Mouse (Mus musculus): ENCODE results near the gene Aarsd1. TPM values are rescaled to one million over a fixed set of nuclear protein-coding genes. Genes with fewer than 3 reads are reported as not detected.
A peak's percentile ranks its signal among the peaks of the same experiment; 100 is the strongest.
"Not testable (repeated sequence)": the region's sequence is repeated elsewhere in the genome, so short reads cannot be mapped to it uniquely, and the experiment has no call there.

The Aarsd1 gene
- total RNA-seq, 2 experiments from 2014 or later = 11.6 to 22.9 TPM

DNA sequence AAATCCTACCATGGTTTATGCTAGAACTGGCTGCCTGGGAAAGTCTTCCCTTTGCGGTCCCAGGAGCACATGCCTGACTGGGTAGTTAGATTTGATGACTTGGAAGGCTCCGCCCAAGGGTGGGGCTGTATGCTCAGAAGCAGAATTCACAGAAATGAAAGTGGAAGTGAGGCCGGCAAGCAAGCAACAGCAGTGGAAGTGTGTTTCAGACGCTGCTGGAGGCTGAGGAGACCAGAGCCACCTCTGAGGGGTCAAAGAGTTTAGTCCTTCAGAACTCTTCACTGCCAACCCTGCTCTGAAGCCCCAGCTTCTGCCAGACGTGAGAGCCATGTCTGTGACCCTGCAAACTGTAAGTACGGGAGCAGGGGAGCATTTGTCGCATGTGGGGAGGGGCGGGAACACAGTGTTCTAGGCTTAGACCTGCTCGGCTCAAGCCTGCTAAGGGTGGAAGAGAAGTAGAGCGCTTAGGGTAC, 30.9 kb upstream of the Aarsd1 start, which contains the start of gene Ifi35:
Gene Ifi35, plus strand, starts transcription at position 134 of the 473 bp plus-strand sequence.
- peak; percentile 97 for ATAC-seq (ENCODE audit: poor library complexity, severe bottlenecking)

DNA sequence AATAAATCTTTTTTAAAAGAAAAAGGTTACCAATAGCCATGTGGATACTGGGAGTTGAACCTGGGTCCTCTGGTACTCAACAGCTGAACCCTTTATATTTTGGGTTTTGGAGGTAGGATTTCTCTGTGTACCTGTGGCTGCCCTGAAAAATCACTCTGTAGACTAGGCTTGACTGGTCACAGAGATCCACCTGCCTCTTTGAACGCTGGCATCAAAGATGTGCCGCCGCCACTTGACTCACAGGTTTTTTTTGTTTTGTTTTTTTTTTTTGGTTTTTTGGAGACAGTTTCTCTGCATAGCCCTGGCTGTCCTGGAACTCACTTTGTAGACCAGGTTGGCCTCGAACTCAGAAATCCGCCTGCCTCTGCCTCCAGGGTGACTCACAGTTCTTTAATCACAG, 30.4 kb upstream of the Aarsd1 start:
- ATAC-seq (ENCODE audit: poor library complexity, severe bottlenecking) = no peak

DNA sequence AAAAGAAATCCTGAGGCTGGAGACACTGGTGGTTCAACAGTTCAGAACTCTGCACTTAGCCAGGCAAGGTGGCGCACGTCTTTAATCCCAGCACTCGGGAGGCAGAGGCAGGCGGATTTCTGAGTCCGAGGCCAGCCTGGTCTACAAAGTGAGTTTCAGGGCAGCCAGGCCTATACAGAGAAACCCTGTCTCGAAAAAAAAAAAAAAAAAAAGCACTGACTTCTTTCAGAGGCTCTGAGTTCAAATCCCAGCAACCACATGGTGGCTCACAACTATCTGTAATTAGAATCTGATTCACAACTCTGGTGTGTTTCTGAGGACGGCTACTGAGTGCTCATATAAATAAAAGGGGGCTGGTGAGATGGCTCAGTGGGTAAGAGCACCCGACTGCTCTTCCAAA, 29.4 kb upstream of the Aarsd1 start:
- ATAC-seq (ENCODE audit: poor library complexity, severe bottlenecking) = not testable (repeated sequence)

DNA sequence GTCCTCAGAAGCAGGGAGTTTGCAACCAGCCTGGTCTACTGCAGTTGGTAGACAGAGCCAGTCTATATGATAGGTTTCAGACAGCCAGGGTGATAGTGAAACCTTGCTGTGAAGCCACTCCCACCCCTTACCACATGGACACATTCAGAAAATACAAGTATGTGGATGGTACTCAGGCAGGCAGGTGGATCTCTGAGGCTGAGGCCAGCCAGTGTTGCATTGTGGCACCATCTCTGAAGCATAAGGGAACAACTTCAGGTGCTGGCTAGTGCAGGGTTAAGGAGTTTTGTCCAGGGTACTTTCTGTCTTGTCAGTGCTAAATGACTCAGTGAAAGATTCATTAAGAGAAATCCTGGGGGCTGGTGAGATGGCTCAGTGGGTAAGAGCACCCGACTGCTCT, 28.9 kb upstream of the Aarsd1 start:
- no peak for ATAC-seq (ENCODE audit: poor library complexity, severe bottlenecking)

DNA sequence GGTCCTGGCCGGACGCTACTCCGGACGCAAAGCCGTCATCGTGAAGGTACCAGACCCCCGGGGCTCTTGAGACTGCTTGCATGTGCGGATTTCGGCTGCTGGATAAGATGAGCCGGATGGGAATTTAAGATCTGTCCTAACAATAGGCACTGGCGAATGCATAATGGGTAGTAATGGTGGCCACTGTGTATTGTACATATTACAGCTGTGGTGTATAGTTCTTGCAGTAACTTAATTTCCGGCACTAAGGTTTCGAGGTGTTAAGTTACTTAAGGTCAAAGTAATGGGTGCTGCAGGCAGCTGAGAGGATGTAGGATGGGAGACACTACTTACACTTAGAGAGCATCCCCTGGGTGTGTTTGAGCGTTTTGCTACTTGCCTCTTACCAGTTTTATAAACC, 25.3 kb upstream of the Aarsd1 start:
- no peak for ATAC-seq (ENCODE audit: poor library complexity, severe bottlenecking)

DNA sequence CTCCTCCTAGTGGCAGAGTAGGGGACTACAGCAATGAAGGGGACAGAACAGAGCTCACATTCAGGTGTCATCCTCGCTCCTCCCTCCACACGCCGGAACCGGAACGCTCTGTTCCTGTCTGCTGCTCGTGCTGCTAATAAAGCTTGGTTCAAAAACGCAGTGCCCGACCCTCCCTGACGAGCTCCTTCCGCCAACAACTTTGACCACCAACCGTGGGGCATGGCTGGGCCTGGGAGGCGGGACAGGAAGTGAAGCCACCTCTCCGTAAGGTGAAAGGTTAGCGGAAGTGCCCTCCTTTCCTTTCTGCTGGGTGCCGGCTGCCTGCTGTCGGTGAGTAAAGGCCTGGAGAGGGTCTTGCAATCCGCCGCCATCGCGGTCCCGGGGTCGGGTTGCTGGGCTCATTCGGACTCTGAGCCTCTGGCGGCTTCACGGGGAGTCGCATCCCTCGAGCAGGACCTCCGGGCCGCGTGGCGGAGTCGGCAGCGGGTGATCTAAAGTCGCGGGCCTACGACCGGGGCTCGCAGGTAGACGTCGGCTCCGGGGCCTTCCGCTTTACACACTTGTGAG, 24.8 kb upstream of the Aarsd1 start, which contains the start of gene Rpl27:
Gene Rpl27, plus strand, starts transcription at position 172 of the 567 bp plus-strand sequence.
- ATAC-seq (ENCODE audit: poor library complexity, severe bottlenecking) = peak; percentile 99

DNA sequence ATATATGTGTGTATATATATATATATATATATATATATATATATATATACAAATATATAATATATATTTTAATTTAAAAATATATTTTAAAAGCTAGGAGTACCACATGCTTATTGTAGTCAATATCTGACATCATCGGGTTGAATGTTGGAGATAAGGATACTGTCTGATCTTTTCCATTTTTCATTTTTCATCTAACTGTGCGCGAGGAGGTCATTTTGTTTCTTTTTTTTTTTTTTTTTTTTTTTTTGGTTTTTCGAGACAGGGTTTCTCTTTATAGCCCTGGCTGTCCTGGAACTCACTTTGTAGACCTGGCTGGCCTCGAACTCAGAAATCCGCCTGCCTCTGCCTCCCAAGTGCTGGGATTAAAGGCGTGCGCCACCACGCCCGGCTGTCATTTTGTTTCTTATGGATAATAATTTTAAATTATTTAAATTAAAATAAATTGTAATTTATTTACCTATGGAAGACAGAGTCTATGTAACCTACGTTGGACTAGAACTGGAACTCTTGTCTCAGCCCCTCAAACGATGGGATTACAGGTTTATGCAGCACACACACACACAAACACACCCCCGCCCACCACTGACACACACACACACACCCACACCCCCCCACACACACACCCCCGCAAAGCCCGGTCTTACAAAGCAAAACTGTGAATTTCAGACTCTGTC, 24.2 kb upstream of the Aarsd1 start:
- ATAC-seq (ENCODE audit: poor library complexity, severe bottlenecking) = not testable (repeated sequence)

DNA sequence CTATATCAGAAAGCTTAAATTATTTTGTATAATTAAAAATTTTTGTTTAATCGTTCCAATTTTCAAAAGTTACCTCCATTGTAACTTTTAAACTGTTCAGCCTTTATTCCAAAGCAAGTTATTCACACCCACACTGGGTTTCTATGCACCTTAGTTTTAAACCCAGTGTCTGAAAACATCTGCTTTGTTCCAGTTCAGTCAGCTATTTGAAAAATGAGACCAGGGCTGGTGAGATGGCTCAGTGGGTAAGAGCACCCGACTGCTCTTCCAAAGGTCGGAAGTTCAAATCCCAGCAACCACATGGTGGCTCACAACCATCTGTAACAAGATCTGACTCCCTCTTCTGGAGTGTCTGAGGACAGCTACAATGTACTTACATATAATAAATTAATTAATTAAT, 20.6 kb upstream of the Aarsd1 start:
- ATAC-seq (ENCODE audit: poor library complexity, severe bottlenecking) = not testable (repeated sequence)

DNA sequence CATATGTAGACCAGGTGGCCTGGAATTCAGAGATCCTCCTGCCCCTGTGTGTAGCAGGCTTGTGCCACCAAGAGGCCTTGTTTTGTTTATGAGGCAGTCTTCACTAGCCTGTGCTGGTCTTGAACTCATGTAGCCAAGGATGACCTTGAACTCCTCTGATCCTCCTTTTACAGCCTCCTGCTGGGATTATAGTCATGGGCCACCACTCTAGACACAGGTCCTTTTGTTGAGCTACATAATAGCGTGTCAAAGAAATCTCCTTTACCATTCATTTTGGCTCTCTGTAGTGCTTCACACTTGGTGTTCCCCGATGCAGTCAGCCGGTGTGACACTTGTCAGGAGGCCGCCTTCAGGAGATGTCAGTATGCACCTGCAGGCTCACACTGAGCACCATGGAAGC, 19.5 kb upstream of the Aarsd1 start:
- no peak for ATAC-seq (ENCODE audit: poor library complexity, severe bottlenecking)

DNA sequence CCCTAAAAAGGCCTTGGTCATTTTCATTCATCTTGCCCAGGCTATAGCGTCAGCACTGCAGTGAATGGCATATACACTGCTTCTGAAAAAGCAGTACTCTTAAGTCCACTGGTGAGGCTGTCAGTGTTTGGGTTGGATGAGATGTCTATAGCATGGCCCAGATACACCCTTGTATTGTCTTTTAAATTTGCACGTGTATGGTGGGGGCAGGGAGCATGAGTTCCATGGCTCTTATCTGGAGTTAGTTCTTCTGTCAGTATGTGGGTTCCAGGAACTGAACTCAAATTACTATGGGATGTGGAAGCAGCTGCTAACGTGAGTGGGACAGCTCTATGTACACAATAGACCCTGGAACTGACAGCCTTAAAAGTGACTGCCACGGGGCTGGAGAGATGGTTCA, 18.4 kb upstream of the Aarsd1 start:
- no peak for ATAC-seq (ENCODE audit: poor library complexity, severe bottlenecking)

DNA sequence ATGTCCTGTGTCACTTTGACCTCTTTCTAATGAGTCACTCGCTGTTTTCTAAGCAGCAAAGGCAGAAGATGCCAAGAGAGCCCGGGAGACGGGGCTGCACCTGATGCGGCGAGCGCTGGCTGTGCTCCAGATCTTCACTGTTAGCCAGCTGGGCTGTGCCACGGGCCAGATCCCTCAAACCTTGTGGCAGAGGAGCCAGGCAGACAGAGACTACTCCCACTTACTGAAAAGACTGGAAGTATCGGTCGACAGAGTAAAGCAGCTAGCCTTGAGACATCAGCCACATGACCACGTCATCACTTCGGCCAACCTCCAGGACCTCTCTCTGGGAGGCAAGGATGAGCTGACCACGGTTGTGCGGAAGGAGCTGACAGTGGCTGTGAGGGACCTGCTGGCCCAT, 16.0 kb upstream of the Aarsd1 start:
- no peak for ATAC-seq (ENCODE audit: poor library complexity, severe bottlenecking)

DNA sequence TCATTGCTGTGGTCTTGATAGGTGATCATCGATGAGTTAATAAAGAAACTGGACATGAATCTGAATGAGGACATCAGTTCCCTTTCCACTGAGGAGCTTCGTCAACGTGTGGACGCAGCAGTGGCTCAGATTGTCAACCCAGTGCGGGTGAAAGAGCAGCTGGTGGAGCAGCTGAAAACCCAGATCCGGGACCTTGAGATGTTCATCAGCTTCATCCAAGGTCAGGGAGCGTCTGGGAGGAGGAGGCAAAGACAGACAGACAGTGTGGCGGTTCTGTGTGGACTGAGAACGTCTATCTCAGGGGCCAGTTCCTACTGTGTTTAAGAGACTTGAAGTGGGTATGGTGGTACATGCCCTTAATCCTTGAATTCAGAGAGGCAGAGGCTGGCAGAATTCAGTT, 13.9 kb upstream of the Aarsd1 start:
- ATAC-seq (ENCODE audit: poor library complexity, severe bottlenecking) = no peak

DNA sequence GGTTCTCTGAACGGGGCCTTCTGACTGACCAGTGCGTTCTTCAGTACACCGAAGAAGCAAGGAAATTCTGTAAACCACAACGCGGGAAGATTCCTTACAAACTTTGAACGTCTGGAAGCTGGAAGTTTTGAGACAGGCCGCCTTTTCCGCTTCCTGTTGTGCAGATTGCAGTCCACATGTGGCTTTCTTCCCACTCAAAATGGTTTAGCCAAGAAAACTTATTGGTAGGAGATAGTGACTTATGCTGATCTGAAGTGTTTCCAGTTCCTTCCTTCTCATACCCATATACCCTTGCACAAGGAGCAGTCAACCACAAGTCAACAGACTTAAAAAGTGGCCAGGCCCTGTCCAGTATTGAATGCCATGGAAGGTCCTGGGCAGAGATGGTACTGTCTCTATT, 8.8 kb upstream of the Aarsd1 start:
- ATAC-seq (ENCODE audit: poor library complexity, severe bottlenecking) = no peak

DNA sequence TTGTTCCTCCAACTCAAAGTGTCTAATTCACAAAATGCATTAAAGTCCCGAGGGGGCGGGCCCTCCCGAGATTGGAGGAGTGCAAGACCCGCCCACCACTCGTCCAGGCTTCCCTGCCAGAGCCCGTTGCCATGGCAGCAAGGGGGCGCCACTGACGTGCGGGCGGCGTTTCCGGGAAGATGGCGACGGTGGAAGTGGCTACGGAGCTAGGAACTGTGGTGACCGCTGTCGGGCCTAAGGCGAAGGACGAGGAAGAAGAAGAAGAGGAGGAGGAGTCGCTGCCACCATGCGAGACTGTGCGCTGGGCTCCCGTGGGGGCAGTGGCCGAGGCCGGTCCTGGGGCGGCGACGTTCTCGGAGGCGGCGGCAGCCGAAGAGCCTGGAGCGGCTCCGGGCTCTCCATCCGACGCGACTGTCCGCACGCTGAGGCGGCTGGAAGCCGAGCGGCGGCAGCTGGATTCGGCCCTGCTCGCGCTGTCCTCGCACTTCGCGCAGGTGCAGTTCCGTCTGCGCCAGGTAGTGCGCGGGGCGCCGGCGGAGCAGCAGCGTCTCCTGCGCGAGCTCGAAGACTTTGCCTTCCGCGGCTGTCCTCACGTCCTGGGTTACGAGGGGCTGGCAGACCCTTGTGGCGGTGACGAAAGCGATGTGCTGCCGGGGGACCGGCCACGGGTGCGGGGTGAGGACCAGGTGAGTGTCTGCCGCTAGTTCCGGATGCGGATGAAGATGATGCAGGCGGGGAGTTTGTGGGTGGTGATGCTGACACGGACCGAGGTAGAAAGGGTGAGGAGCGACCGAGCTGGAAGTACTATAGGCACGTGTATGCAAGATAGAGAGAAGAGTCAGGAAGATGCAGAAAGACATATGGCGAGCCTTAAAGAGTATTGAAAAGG, 7.8 kb upstream of the Aarsd1 start, which contains the start of the genes Rundc1 and Ptges3l:
Gene Rundc1, plus strand, starts transcription at position 161 of the 889 bp plus-strand sequence.
Gene Ptges3l, minus strand, starts transcription at position 409 of the 889 bp plus-strand sequence.
- ATAC-seq (ENCODE audit: poor library complexity, severe bottlenecking) = peak; percentile 99

DNA sequence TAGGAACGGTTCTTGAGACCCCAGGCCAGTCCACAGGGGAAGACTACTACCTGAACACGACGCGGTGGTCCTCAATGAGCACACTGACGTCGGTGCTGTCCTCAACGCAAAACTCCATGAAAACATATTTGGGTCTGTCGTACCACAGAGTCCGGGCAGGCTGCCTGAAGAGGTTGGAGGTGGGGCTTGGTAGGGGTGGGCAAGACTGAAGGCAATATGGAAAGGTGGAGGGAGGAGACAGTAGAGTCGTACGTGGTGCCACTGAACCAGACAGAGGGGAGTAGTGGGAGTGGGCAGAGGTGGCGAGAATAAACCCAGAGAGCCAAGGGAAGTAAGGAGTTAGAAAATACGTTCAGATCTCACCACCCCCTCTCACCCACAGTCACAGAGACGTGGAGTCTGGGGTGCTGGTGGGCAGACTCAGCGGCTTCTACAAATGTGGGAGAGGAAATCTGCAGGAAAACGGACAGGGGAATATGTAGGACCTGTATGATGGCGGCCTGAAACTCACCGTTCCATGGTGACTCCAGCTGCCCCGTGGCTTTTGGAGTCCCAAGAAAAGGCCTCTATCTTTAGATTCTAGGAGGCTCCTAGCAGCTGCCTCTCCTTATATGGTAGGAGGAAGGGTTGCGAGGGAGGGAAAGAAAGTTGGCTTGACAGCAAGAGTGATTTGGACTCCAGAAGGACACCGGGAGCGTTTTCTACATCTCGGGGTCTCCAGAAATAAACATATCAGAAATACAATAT, 6.9 kb upstream of the Aarsd1 start, which contains the start of gene Gm27029:
Gene Gm27029, minus strand, starts transcription at position 692 of the 747 bp plus-strand sequence.
- peak; percentile 10 for ATAC-seq (ENCODE audit: poor library complexity, severe bottlenecking)

DNA sequence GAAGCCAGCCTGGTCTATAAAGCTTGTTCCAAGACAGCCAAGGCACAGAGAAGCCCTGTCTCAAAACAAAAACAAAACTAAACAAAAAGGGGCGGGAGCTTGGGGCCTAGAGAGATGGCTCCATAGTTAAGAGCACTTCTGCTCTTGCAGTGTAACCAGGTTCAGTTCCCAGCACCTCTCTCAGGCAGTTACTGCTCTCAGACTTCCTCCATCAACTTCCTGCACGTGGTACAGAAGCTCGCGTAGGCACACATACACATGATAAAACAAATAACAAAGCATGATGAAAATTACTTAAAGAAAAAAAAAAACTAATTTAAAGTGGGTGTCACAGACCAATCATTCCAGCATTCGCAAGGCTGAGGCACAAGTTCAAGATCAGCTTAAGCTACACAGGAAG, 2.7 kb upstream of the Aarsd1 start:
- no peak for ATAC-seq (ENCODE audit: poor library complexity, severe bottlenecking)

DNA sequence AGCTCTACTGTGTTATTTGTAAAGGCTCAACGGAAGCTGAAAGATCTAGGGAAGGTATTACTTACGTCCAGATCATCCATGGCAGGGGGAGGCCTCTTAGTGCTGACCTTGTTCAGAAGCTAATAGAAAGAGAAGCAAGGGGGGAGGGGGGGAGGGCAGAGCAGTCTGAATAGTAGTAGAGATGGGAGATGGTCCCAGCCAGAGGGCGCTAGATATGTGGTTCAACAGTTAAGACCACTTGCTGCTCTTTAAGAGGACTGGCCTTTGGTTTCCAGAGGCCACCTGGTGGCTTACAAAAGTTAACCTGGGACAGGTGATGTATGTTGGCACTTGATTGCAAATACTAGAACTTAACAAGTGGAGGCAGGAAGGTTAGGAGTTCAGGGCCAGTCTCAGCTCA, 2.2 kb upstream of the Aarsd1 start:
- no peak for ATAC-seq (ENCODE audit: poor library complexity, severe bottlenecking)

DNA sequence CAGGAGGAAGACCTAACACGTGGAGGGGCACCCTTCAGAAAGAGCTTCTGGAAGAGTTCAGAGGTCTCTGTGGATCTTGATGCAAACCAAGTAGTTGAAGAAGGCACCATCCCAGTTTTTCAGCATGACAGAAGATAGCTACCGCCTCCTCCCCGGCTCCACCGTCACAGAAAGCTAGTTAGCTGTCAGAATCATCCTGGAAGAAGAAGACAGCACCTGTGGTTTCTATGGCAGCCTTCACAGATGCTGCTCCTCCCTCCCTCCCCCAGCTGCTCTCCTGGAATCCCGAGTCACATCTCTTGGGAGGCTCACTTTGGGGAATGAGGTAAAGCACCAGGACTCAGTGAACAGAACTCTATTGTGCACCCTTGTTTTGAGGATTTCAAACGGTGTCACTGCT, 1.6 kb upstream of the Aarsd1 start:
- no peak for ATAC-seq (ENCODE audit: poor library complexity, severe bottlenecking)

DNA sequence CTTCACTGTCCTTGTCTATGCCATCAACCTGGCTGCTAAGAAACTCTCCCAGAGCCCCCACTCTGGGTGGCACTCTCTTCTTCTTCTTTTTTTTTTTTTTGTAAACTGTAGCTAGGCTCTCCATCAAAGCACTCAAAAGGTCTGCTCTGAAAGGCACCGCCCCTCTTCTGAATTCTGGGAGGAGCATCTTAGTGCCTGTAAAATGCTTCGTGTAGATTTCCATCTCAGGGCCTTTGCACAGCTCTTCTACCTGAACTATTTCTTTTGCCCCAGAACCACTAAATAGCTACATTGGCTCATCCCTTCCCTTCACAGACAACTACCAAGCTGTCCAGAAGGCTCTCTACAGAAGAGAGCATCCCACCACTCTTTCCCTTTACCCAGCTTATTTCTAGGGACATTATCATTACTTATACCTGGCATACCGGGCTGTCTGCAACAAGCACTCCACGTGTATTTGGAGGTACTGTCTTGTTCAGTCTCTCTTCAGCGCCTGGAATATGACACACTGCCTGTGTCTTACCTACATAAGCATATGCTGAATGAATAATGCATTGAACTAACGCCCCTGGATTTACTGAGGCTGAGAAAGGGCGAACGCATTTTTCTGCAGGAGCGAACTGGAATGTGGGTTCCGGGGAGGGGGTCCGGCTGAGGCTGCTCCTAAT, 848 bp downstream of the Aarsd1 start:
- peak; percentile 32; the same call in 1 of the 2 replicates for ATAC-seq (ENCODE audit: poor library complexity, severe bottlenecking)

DNA sequence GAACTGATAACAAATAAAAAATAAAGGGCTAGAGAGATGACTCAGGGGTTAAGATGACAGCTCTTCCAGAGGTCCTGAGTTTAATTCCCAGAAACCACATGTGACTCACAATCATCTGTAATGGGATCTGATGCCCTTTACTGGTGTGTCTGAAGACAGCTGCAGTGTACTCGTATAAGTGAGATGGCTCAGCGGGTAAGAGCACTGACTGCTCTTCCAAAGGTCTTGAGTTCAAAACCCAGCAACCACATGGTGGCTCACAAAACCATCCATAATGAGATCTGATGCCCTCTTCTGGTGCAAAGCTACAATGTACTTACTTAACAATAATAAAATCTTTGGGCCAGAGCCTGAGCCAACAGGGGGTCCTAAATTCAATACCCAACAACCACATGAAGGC, 2.1 kb downstream of the Aarsd1 start:
- ATAC-seq (ENCODE audit: poor library complexity, severe bottlenecking) = no peak
